Mouse (Mus musculus) lung, embryonic 14.5 days (tissue): Measurements from ENCODE around the gene Mtch1. TPM values are rescaled to one million over a fixed set of nuclear protein-coding genes. Genes with fewer than 3 reads are reported as not detected.

Experiments
- ATAC-seq: fragments of 200-750 bp; cut with Nextera tagmentation; 2 replicates; pipeline ENCODE4 v1.8.0; 2017; ENCODE audit warnings: mild to moderate bottlenecking, moderate TSS enrichment, moderate library complexity; ENCODE audit not compliant: insufficient read depth
- DNase-seq: peaks from one replicate; pipeline ENCODE4 v3.0.0-alpha.2; 2015
- H3K27ac ChIP-seq: fragments of 300-500 bp; sonication (generic); 2 replicates; pipeline ENCODE4 v1.5.1; 2014; ENCODE audit warnings: low read depth, mild to moderate bottlenecking, moderate library complexity
- H3K27me3 ChIP-seq: fragments of 300-500 bp; sonication (generic); 2 replicates; pipeline ENCODE4 v1.6.1; 2014; ENCODE audit warnings: low read length, control low read depth; ENCODE audit not compliant: insufficient read depth
- H3K36me3 ChIP-seq: fragments of 300-500 bp; sonication (generic); 2 replicates; pipeline ENCODE4 v1.6.1; 2014; ENCODE audit warnings: control low read depth; ENCODE audit not compliant: insufficient read depth
- H3K4me1 ChIP-seq: fragments of 300-500 bp; sonication (generic); 2 replicates; pipeline ENCODE4 v1.6.1; 2014; ENCODE audit warnings: antibody characterized with exemption, control low read depth; ENCODE audit not compliant: insufficient read depth
- H3K4me2 ChIP-seq: fragments of 300-500 bp; sonication (generic); 2 replicates; pipeline ENCODE4 v1.6.1; 2014; ENCODE audit warnings: mild to moderate bottlenecking
- H3K4me3 ChIP-seq: fragments of 300-500 bp; sonication (generic); 2 replicates; pipeline ENCODE4 v1.5.1; 2014; ENCODE audit warnings: low read depth, low read length
- H3K9ac ChIP-seq: fragments of 300-500 bp; sonication (generic); 2 replicates; pipeline ENCODE4 v1.6.1; 2014
- H3K9me3 ChIP-seq: fragments of 300-500 bp; sonication (generic); 2 replicates; pipeline ENCODE4 v1.6.1; 2016; ENCODE audit warnings: low read depth, low read length, control low read depth
- CTCF ChIP-seq: IDR thresholded peaks from 2 replicates; pipeline ENCODE4 v1.5.1; 2016; ENCODE audit warnings: antibody characterized with exemption, low read depth
- WGBS: fragments of 180-500 bp; shearing (Covaris S2); extraction: QIAGEN DNeasy Blood & Tissue Kit; methylation state at CpG from one replicate; pipeline ENCODE4 v1.1.7; 2014; 5-methylcytosine and 5-hydroxymethylcytosine counted together
- polyA plus RNA-seq: library from polyadenylated mRNA; unstranded; fragments of >200 nt; fragmentation: Nextera tagmentation; extraction: Ambion mirVana; gene quantifications from 2 replicates; pipeline ENCODE4 v1.2.1, GENCODE M21; 2014

Mtch1 gene
- polyA plus RNA-seq, 1 experiment from 2014 or later, result 395 TPM

DNA sequence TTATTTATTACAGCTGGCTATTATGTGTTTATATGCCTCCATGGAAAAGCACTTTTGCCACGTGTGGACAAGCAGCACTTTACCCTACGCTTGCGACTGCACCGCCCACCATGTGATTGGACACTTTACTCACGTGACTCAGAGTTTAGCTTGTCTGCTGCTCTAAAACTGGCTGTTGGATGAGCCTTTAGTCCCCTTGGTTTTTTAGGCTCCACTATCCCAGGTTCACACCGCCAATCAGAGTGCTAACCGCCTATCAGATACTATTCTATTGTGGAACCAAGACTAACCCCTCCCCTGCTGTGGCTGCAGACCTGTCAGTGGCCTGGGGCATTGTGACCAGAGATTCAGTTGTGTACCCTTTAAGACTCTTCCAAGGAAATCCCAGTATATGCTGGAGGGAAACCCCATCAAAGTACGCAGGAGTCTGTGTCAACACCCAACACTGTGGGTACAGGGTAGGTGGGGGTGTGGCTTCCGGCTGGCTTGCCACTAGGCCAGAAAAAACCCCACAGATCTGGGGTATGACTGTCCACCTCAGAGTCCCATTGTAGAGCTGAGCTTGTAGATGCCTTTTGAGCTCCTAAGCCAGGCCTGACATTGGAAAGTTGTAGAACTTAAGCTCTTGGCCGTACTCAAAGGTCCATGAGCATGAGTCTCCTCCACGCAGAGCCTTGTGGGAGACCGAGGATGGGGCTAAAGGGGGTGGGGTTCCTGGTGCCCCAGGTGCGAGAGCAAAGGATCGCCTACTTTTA, 45.8 kb upstream of the Mtch1 start:
- Histone ChIP-seq H3K36me3 (no peaks in the 10 kb centered on the region), H3K4me3 (no peak overlapping the region), H3K4me1 (peaks cover 11% of the 10 kb centered on the region), H3K9me3 (no peaks in the 10 kb centered on the region), H3K9ac (no peak overlapping the region), H3K4me2 (no peak overlapping the region), H3K27me3 (no peaks in the 10 kb centered on the region), H3K27ac (no peak overlapping the region)
- WGBS, result 56% methylated on average over 14 of the region's 14 CpGs
- ATAC-seq (no peak), DNase-seq (no peak)
- no peak for TF ChIP-seq CTCF

GRCm38 (mm10) chr17:29391280-29391679, 43.5 kb upstream of the Mtch1 start:
- ATAC-seq (no peak), DNase-seq (no peak)
- Histone ChIP-seq H3K27ac (no peak overlapping the region), H3K27me3 (no peaks in the 10 kb centered on the region), H3K9ac (no peak overlapping the region), H3K4me2 (no peak overlapping the region), H3K4me3 (no peak overlapping the region), H3K9me3 (no peaks in the 10 kb centered on the region), H3K4me1 (no peaks in the 10 kb centered on the region), H3K36me3 (no peaks in the 10 kb centered on the region)
- 57% methylated on average over 8 of the region's 8 CpGs for WGBS
- TF ChIP-seq CTCF, result no peak

DNA sequence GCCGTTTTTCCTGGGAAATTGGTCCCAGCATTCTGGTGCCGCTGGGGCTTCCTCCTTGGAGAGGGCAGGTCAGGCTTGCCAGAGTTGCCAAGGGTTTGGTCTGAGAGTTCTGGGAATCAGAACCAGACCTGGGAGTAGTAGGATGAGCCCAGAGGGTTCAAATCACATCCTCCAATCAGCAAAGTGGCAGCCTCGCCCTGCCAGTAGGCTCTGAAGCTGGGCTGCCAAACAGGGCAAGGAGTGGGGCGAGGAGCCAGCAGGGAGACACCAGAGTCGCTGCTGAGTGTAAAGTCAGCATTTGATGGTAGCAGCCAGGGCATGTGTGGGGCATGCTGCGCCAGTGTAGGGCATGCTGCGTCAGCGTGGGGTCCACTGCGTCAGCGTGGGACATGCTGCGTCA, 41.2 kb upstream of the Mtch1 start:
- H3K9ac ChIP-seq, result no peak overlapping the region
- H3K4me2 ChIP-seq, result no peak overlapping the region
- H3K9me3 ChIP-seq, result no peaks in the 10 kb centered on the region
- WGBS, result 80% methylated on average over 11 of the region's 11 CpGs
- no peak overlapping the region for H3K27ac ChIP-seq
- no peaks in the 10 kb centered on the region for H3K36me3 ChIP-seq
- DNase-seq (no peak), ATAC-seq (no peak)
- H3K4me3 ChIP-seq, result no peak overlapping the region
- no peak for TF ChIP-seq CTCF
- no peaks in the 10 kb centered on the region for H3K4me1 ChIP-seq
- no peaks in the 10 kb centered on the region for H3K27me3 ChIP-seq

GRCm38 (mm10) chr17:29385746-29386145, 38.0 kb upstream of the Mtch1 start:
- Histone ChIP-seq H3K36me3 (no peaks in the 10 kb centered on the region), H3K4me1 (no peaks in the 10 kb centered on the region), H3K4me2 (no peak overlapping the region), H3K4me3 (no peak overlapping the region), H3K27me3 (no peaks in the 10 kb centered on the region), H3K9ac (no peak overlapping the region), H3K27ac (no peak overlapping the region), H3K9me3 (no peaks in the 10 kb centered on the region)
- no peak for TF ChIP-seq CTCF
- DNase-seq, result no peak
- no peak for ATAC-seq
- 56% methylated on average over 6 of the region's 6 CpGs for WGBS

- 41% methylated on average over 5 of the region's 5 CpGs for WGBS
- no peak overlapping the region for H3K9ac ChIP-seq
These were observed 37.2 kb upstream of the Mtch1 start for GRCm38 (mm10) chr17:29384850-29385438.

GRCm38 (mm10) chr17:29383923-29384322, 36.2 kb upstream of the Mtch1 start:
- no peak overlapping the region for H3K27ac ChIP-seq
- no peak overlapping the region for H3K9ac ChIP-seq
- no peaks in the 10 kb centered on the region for H3K4me1 ChIP-seq
- no peaks in the 10 kb centered on the region for H3K27me3 ChIP-seq
- H3K9me3 ChIP-seq, result no peaks in the 10 kb centered on the region
- H3K4me3 ChIP-seq, result no peak overlapping the region
- H3K4me2 ChIP-seq, result no peak overlapping the region
- DNase-seq (no peak), ATAC-seq (no peak)
- no peak for TF ChIP-seq CTCF
- H3K36me3 ChIP-seq, result no peaks in the 10 kb centered on the region
- 49% methylated on average over 9 of the region's 9 CpGs for WGBS

More at GRCm38 (mm10) chr17:29384850-29385438, 37.2 kb upstream of the Mtch1 start:
- no peaks in the 10 kb centered on the region for H3K4me1 ChIP-seq
- TF ChIP-seq CTCF, result no peak
- H3K4me3 ChIP-seq, result no peak overlapping the region
- H3K27ac ChIP-seq, result no peak overlapping the region
- no peaks in the 10 kb centered on the region for H3K9me3 ChIP-seq
- no peaks in the 10 kb centered on the region for H3K27me3 ChIP-seq
- H3K4me2 ChIP-seq, result no peak overlapping the region
- H3K36me3 ChIP-seq, result no peaks in the 10 kb centered on the region
- ATAC-seq, result no peak
- no peak for DNase-seq

DNA sequence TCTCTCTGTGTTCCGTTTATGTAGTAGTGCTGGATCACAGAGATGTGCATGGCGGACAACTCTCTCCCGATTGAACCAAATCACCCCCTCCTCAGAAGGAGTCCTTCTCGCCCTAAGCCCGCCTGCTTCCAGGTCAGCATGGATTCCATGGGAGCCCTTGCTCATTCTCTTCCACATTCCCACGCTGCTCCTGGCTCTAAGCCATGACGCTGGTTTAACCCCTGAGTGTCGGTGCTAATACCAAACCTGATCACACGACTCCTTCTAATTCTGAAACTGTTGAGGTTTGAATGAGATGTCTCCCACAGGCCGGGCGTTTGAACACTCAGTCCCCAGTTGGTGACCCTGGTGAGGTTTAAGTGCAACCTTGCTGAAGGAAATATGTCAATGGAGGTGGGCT, 34.7 kb upstream of the Mtch1 start:
- 37% methylated on average over 11 of the region's 11 CpGs for WGBS
- DNase-seq, result peak; percentile 72

More for the DNA sequence above, 34.7 kb upstream of the Mtch1 start:
- Histone ChIP-seq H3K4me2 (no peak overlapping the region), H3K27ac (no peak overlapping the region), H3K4me1 (no peaks in the 10 kb centered on the region), H3K4me3 (no peak overlapping the region), H3K27me3 (no peaks in the 10 kb centered on the region), H3K36me3 (no peaks in the 10 kb centered on the region), H3K9ac (no peak overlapping the region), H3K9me3 (no peaks in the 10 kb centered on the region)
- ATAC-seq, result no peak
- no peak for TF ChIP-seq CTCF
